Mouse (Mus musculus) C2C12 (cell line): ENCODE results near the gene Frmd4b.

ENCODE experiments used
- CEBPB ChIP-seq: IDR thresholded peaks from one replicate; pipeline ENCODE4 v1.6.1; 2011; ENCODE audit warnings: low read depth, mild to moderate bottlenecking, control low read depth, moderate library complexity
- CTCF ChIP-seq: IDR thresholded peaks from one replicate; pipeline ENCODE4 v1.5.1; 2011; ENCODE audit not compliant: control insufficient read depth, insufficient read depth, insufficient read length
- MAX ChIP-seq: IDR thresholded peaks from one replicate; pipeline ENCODE4 v1.6.1; 2011; ENCODE audit warnings: mild to moderate bottlenecking, control low read depth
- MYOD1 ChIP-seq: IDR thresholded peaks from one replicate; pipeline ENCODE4 v1.6.1; 2011; ENCODE audit warnings: low read depth; ENCODE audit not compliant: control insufficient read depth, insufficient read length
- MYOG ChIP-seq: IDR thresholded peaks from one replicate; pipeline ENCODE4 v1.6.1; 2011; ENCODE audit not compliant: control insufficient read depth, insufficient read length; ENCODE audit errors: extremely low read depth
- USF1 ChIP-seq: IDR thresholded peaks from one replicate; pipeline ENCODE4 v1.6.1; 2011; ENCODE audit warnings: low read depth, mild to moderate bottlenecking, control low read depth, moderate library complexity

GRCm38 (mm10) chr6:97305010-97305409 is 312.3 kb downstream of the Frmd4b start:
- TF ChIP-seq CTCF = no peak
- TF ChIP-seq MYOD1 = no peak
- no peak for TF ChIP-seq USF1
- no peak for TF ChIP-seq MYOG
- TF ChIP-seq MAX = no peak
- TF ChIP-seq CEBPB = no peak
